Mouse (Mus musculus): ENCODE data around the gene Foxc2.

The Foxc2 gene

DNA sequence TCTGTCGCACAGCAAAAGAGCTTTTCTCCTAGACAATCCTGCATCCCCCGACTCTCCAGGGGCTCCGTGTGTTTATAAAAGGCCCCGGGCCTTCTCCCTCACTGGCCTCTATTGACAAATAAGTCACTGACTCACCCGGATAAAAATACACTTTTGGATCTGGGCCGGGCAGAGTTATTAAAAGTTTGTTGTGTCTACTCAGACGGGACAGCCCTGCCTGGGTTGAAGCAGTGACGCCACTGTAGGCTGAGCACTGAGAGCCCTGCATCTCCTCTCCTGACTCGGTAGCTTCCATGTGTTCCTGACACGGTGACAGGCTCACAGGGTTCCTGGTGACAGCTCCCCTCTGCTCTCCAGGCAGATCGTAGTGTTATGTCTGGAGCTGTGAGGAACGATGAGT, 36.4 kb downstream of the Foxc2 start:
- no peak for DNase-seq

DNA sequence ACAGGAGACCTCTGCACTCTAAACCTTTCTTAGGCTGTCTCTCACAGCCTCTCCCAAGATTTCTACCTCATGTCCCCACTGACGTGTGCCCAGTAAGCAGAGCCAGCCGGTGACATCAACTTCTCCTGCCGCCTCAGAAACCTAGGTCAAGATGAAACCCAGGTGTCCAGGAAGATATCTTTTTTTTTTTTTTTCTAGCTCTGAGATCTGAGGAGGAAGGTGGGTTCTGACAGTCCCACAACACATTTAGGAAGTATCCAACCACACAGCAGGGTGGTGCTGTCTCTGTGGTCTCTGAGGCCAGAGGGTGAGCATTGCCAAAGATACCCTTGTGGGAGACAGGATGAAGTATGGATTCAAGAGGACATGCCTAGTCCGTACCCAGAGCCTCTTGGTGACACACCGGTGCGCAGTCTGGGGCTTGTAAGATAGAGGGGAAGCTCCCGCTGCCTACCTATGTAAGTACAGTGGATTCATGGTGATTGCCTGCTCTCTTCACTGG, 41.1 kb downstream of the Foxc2 start:
- no peak for DNase-seq

DNA sequence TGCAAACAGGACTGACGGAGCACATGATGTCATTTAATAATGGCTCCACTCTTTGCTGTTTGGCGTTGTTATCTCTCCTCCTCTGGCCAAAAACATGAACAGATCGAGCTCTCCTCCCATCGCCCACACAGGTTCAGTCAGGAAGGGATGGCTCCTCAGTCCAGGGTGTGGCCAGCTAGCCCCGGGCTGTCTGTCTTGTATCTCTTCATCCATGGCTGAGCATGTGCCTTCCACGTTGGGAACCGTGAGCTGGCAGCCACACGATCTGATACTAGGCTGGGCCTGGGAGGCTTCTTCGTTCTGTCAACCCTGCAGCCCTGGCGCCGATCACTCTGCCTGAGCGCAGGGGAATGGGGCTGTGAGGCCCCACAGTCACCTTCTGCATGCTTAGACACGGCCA, 42.8 kb downstream of the Foxc2 start:
- DNase-seq: no peak

DNA sequence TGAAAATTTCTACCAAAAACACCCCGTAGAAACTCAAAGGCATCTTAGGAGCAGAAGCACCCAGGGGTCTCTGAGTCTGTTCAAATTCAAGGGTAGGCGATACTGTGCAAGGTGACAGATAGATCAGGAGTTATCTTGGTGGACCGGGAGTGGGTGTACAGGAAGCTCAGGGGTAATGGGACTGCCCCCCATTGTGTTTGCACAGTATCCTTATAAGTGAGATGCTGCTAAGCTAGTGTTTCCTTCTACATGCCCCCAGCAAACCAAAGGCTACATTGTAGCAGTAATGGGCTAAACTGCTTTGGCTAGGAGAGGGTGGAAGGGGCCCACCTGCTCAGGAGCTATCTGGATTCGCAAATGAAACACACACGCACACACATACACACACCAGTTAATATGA, 45.5 kb downstream of the Foxc2 start:
- no peak for DNase-seq

DNA sequence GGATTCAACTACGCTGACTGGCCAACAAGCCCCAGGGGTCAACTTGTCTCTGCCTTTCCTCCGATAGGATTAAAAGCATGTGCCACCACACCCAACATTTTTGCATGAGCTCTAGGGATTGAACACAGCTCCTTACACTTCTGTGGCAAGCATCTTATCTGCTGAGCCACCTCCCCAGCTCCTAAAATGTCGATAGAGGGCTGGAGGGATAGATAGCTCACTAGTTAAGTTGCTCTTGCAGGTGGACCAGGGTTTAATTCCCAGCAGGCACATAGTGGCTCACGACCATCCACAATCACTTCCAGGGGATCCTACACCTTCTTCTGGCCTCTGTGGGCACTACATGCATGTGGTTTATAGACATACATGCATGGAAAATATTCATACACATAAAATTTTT, 46.4 kb downstream of the Foxc2 start:
- no peak for DNase-seq

DNA sequence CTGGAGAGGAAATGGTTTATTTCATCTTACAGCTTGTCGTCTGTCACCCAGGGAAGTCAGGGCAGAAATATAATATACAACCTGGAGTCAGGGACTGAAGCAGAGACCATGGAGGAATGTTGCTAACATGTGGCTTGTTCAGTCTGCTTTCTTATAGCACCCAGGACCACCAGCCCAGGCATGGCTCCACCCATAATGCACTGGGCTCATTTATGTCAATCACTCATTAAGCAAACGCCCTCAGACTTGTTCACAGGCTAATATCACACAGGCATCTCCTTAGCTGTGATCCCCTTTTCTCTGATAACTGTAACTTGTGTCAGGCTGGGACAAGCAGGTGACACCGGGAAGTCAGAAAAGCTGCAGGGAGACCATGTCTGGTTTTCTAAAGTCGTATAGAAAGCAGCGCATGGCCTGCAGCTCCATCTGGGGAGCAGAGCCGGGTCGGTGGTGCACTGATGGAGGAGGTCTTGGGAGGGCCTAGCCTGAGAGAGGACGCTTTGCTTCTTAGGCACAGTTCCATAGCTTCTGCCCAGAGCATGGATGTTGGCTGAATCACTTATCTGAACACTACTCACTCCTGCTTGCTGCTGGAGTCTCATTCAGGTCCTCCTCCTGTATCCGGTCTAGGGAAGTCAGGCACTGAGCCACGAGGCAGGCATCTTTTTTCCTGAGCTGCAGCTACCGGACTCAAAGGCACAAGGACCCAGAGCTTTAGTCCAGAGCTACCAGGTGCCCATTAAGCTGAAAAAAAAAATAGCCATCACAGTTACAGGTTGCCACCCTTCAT, 47.1 kb downstream of the Foxc2 start:
- DNase-seq: no peak

DNA sequence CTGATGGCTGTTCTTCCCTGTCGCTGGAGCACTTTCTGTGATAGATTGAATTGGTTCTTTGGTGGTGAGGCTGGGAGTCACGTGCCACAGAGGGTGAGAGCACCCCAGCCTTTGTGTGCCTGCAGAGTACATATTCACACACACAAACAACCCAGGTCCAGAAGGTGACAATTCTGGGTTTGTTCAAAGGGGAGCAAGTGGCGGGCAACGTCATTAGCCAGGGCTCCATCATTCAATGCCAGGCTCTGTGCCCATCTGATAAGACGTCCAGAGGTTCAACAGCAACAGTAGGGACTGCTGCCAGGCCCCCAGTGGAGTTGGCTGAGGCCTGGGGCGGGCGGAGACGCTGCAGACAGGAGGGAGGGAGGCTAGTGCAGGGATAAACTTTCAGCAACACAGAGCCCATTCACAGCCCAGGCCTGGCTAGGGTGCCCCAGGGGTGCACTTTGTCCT, 48.1 kb downstream of the Foxc2 start:
- no peak for DNase-seq

DNA sequence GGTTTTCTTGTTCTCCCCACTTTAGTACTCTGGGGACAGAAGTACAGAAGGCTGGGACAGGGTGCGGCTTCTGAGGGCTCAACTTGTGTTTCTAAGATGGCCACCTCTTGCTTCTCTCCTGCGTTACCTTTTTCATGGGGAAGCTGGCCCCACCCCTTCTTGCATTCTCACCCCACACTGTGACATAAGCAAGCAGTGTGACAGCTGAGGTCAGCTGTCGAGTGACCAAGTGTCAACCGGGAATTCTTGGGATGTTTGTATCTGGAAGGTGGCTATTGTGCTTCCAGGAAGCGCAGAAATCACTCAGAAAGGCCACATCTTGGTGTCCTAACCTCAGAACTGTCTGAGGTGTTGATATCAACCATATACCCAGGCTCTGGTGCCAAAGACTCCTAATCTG, 52.1 kb downstream of the Foxc2 start:
- DNase-seq: no peak

Measured in cerebellum, adult 11-12 months (tissue).